Mouse (Mus musculus) stomach, postnatal 0 days (tissue): ENCODE data around the gene Mier2.

ENCODE experiments used
- CTCF ChIP-seq: IDR thresholded peaks from 2 replicates; pipeline ENCODE4 v1.5.1; 2016; ENCODE audit warnings: antibody characterized with exemption, low read depth, mild to moderate bottlenecking, moderate library complexity
- EP300 ChIP-seq: optimal IDR thresholded peaks from 2 replicates; pipeline ENCODE3; 2016; ENCODE audit warnings: antibody characterized with exemption

GRCm38 (mm10) chr10:79573611-79574010 is 18.6 kb upstream of the Mier2 start:
- TF ChIP-seq CTCF (no peak), EP300 (no peak)
